In genomic region chr4:134314876-134315275, GRCm38 (mm10) we compare ENCODE assay signal across 12 mouse cellular contexts. TPM values are rescaled to one million over a fixed set of nuclear protein-coding genes. Genes with fewer than 3 reads are reported as not detected.
A peak's percentile ranks its signal among the peaks of the same experiment; 100 is the strongest.
DNase-seq lines count a peak whose midpoint lies in the region; ATAC-seq and TF ChIP-seq lines count a peak whose summit lies in the region.
"Had no signal": no experiment of that assay in that cellular context is flagged by ENCODE, and none has a peak within 500 bp of the region (broad histone marks: within the 10 kb centered on the region; RNA-seq: fewer than 3 reads in every experiment).

Gene Trim63, plus strand, starts transcription at chr4:134315120.

- H3K4me1 ChIP-seq in kidney, embryonic 15.5 days: peaks cover 14% of the 10 kb centered on the region
- H3K4me1 ChIP-seq in heart, embryonic 13.5 days: peaks cover 41% of the 10 kb centered on the region
- no peaks in the 10 kb centered on the region for H3K4me1 ChIP-seq in hindbrain, embryonic 16.5 days (ENCODE audit: control insufficient read depth, insufficient read depth, low read depth, low read length)

- no peak within 1 kb of the TSS for H3K9ac ChIP-seq in kidney, embryonic 15.5 days
- peak within 1 kb of the TSS; percentile 88 for H3K9ac ChIP-seq in heart, embryonic 13.5 days
- no peak within 1 kb of the TSS for H3K9ac ChIP-seq in hindbrain, embryonic 16.5 days (ENCODE audit: low read depth, low read length)
- H3K9ac ChIP-seq: hindbrain, embryonic 12.5 days had no signal

- no peak for TF ChIP-seq CTCF in left cerebral cortex, adult 2 months (IDR thresholded peaks at IDR 0.05)

- no peak for ATAC-seq in kidney, embryonic 15.5 days (replicated peaks; ENCODE audit: low FRiP score)
- no peak; the same call in 1 of the 2 replicates for ATAC-seq in heart, embryonic 13.5 days (ENCODE audit: extremely low read depth, insufficient number of reproducible peaks, low FRiP score, low TSS enrichment)
- no peak for ATAC-seq in hindbrain, embryonic 16.5 days

- H3K79me2 ChIP-seq in myocyte (ENCODE audit: control insufficient read depth, insufficient read depth): peaks cover 6% of the 10 kb centered on the region

- H3ac ChIP-seq in myocyte (ENCODE audit: control insufficient read depth, insufficient read length): no peak within 1 kb of the TSS

- H3K36me3 ChIP-seq in kidney, embryonic 15.5 days: no peaks in the 10 kb centered on the region
- H3K36me3 ChIP-seq in heart, embryonic 13.5 days: peaks cover 31% of the 10 kb centered on the region
- H3K36me3 ChIP-seq in myocyte (ENCODE audit: control insufficient read depth, insufficient read depth): no peaks in the 10 kb centered on the region
- no peaks in the 10 kb centered on the region for H3K36me3 ChIP-seq in hindbrain, embryonic 16.5 days (ENCODE audit: control insufficient read depth, insufficient read depth, low read length)
- H3K36me3 ChIP-seq: hindbrain, embryonic 12.5 days had no signal

- H3K27me3 ChIP-seq in kidney, embryonic 15.5 days: 0 out of 2 replicates have a peak, but pooled peaks cover 2% of the 10 kb centered on the region
- no peaks in the 10 kb centered on the region for H3K27me3 ChIP-seq in heart, embryonic 13.5 days (replicated peaks)
- no peaks in the 10 kb centered on the region for H3K27me3 ChIP-seq in myocyte (ENCODE audit: control insufficient read depth, insufficient read depth, insufficient read length)
- H3K27me3 ChIP-seq in hindbrain, embryonic 16.5 days (replicated peaks; ENCODE audit: control insufficient read depth, insufficient read depth, low read length): no peaks in the 10 kb centered on the region
- H3K27me3 ChIP-seq: hindbrain, embryonic 12.5 days had no signal

- TF ChIP-seq POLR2A in myocyte (IDR thresholded peaks at IDR 0.05; ENCODE audit: insufficient read length, low read depth): peak; percentile 50

- peaks cover 4% of the 10 kb centered on the region for H3K9me3 ChIP-seq in kidney, embryonic 15.5 days (replicated peaks)
- peaks cover 4% of the 10 kb centered on the region; the same call in 1 of the 2 replicates for H3K9me3 ChIP-seq in heart, embryonic 13.5 days
- H3K9me3 ChIP-seq in hindbrain, embryonic 16.5 days (ENCODE audit: control insufficient read depth, low read length): peaks cover 2% of the 10 kb centered on the region; the same call in 1 of the 2 replicates

- 22% methylated on average over 11 of the region's 11 CpGs for WGBS in kidney, embryonic 15.5 days
- WGBS in heart, embryonic 13.5 days: 13% methylated on average over 11 of the region's 11 CpGs
- WGBS in hindbrain, embryonic 16.5 days: 41% methylated on average over 11 of the region's 11 CpGs

- no peak for DNase-seq in kidney, adult 8-10 months
- peak; percentile 89 for DNase-seq in gastrocnemius, adult 18-20 months (ENCODE audit: low spot score)
- DNase-seq in layer of hippocampus, adult 9-10 months (ENCODE audit: low spot score): no peak
- DNase-seq in left cerebral cortex, adult 2 months (ENCODE audit: extremely low spot score in 1 of 2, low spot score in 2 of 2): no peak

- H3K27ac ChIP-seq in kidney, embryonic 15.5 days: no peak within 1 kb of the TSS
- H3K27ac ChIP-seq in heart, embryonic 13.5 days (replicated peaks): peak within 1 kb of the TSS; percentile 99
- no peak within 1 kb of the TSS for H3K27ac ChIP-seq in hindbrain, embryonic 16.5 days (ENCODE audit: low read depth, low read length)
- no peak within 1 kb of the TSS for H3K27ac ChIP-seq in left cerebral cortex, adult 2 months
- H3K27ac ChIP-seq: hindbrain, embryonic 12.5 days; layer of hippocampus, adult 2 months had no signal

- peak within 1 kb of the TSS; percentile 8; the same call in 1 of the 2 replicates for H3K4me3 ChIP-seq in kidney, embryonic 15.5 days (replicated peaks)
- H3K4me3 ChIP-seq in heart, embryonic 13.5 days: peak within 1 kb of the TSS; percentile 61
- peak within 1 kb of the TSS; percentile 37 for H3K4me3 ChIP-seq in myocyte
- H3K4me3 ChIP-seq in hindbrain, embryonic 16.5 days (ENCODE audit: low read length): no peak within 1 kb of the TSS
- no peak within 1 kb of the TSS for H3K4me3 ChIP-seq in left cerebral cortex, adult 2 months
- H3K4me3 ChIP-seq: erythroblast, embryonic 14.5 days; hindbrain, embryonic 12.5 days; layer of hippocampus, adult 2 months had no signal

- H3K4me2 ChIP-seq in kidney, embryonic 15.5 days: peak within 1 kb of the TSS; percentile 33
- H3K4me2 ChIP-seq in heart, embryonic 13.5 days: peak within 1 kb of the TSS; percentile 74
- peak within 1 kb of the TSS; percentile 62 for H3K4me2 ChIP-seq in myocyte (ENCODE audit: low read depth)
- H3K4me2 ChIP-seq in hindbrain, embryonic 16.5 days (ENCODE audit: low read length): no peak within 1 kb of the TSS
- H3K4me2 ChIP-seq: hindbrain, embryonic 12.5 days had no signal

- intact Hi-C loops in left cerebral cortex, adult 2 months (cut with DNase I): no loop called here

TF ChIP-seq in myocyte, 11 proteins besides CTCF, POLR2A, EP300 and RAD21:
- TF ChIP-seq SRF (IDR thresholded peaks at IDR 0.05; ENCODE audit: control insufficient read depth, insufficient read length, low read depth) (no peak), TCF12 (IDR thresholded peaks at IDR 0.05; ENCODE audit: insufficient read depth, poor library complexity, severe bottlenecking) (no peak), REST (IDR thresholded peaks at IDR 0.05; ENCODE audit: insufficient read depth, insufficient read length) (no peak), TCF3 (IDR thresholded peaks at IDR 0.05; ENCODE audit: insufficient read length, low read depth) (no peak), POLR2AphosphoS2 (IDR thresholded peaks at IDR 0.05; ENCODE audit: insufficient read length, low read depth) (peak; percentile 32), MAX (IDR thresholded peaks at IDR 0.05; ENCODE audit: low read depth) (no peak), E2F4 (IDR thresholded peaks at IDR 0.05; ENCODE audit: insufficient read depth) (no peak), CEBPB (IDR thresholded peaks at IDR 0.05; ENCODE audit: insufficient read depth, poor library complexity, severe bottlenecking) (no peak), USF1 (IDR thresholded peaks at IDR 0.05; ENCODE audit: low read depth) (peak; percentile 62), MYOG (IDR thresholded peaks at IDR 0.05; ENCODE audit: control insufficient read depth in 1 of 3, insufficient read depth in 1 of 3, insufficient read length in 2 of 3, low read depth in 2 of 3) (peak; percentile 36 to 81 (median 54)), MYOD1 (IDR thresholded peaks at IDR 0.05; ENCODE audit: control insufficient read depth in 1 of 3, insufficient read length in 2 of 3, low read depth in 2 of 3) (peak in 1 of 3 experiments; percentile 58)

RNA-seq across cellular contexts. Expression of gene Trim63, which starts in this region (rescaled TPM):
- 3.7 and 4.4 TPM in 2 replicates for polyA plus RNA-seq in kidney, embryonic 15.5 days (2015; fragmentation: Nextera tagmentation; extraction: Ambion mirVana)
- total RNA-seq in gastrocnemius, adult 18-20 months (2021): 100 to 1,000 TPM; 322 to 461 TPM
- polyA plus RNA-seq in heart, embryonic 13.5 days (2015; fragmentation: Nextera tagmentation; extraction: Ambion mirVana): 108 and 136 TPM in 2 replicates
- polyA plus RNA-seq in myocyte (2012; fragmentation: generic; extraction: Trizol): 29.1 TPM
- polyA plus RNA-seq in hindbrain, embryonic 16.5 days (2015; fragmentation: Nextera tagmentation; extraction: Ambion mirVana): 0.76 and 1.2 TPM in 2 replicates
- under 1 TPM; 0.21 to 0.25 TPM for total RNA-seq in left cerebral cortex, adult 2 months (2021)
- total RNA-seq: layer of hippocampus, adult 2 months; megakaryocyte-erythroid progenitor cell, adult 5-6 weeks had no signal
- polyA plus RNA-seq: erythroblast, embryonic 14.5 days had no signal

Comparison
In these comparisons a context has a peak if more than half of its experiments do, and no peak if none do; other contexts are left out.
1. RNA of gene Trim63 (total RNA-seq): 322 to 461 TPM in gastrocnemius, adult 18-20 months; 0.21 to 0.25 TPM in left cerebral cortex, adult 2 months; every median in the first group is over 100 times any median in the second.
2. H3K4me3 ChIP-seq: peak in kidney, embryonic 15.5 days (single experiment), heart, embryonic 13.5 days (single experiment) and myocyte (single experiment); none in hindbrain, embryonic 16.5 days (single experiment) and left cerebral cortex, adult 2 months (single experiment).